In the genomic region with DNA sequence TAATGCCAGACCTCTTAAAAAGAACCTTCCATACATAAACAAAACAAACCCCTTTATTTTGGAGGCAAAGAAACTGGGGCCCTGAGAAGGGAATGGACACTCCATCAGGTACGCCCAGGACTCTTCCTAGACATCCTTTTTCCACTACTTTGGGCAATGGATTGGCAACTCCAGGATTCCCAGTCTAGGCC, we compare ENCODE assay signal across 8 mouse cellular contexts. TPM values are rescaled to one million over a fixed set of nuclear protein-coding genes. Genes with fewer than 3 reads are reported as not detected.
DNase-seq lines count a peak whose midpoint lies in the region; ATAC-seq lines count a peak whose summit lies in the region.

A gene (minus strand): TSS at position 67 of the 191 bp plus-strand sequence.

- H3K4me2 ChIP-seq in liver, embryonic 11.5 days: peak within 1 kb of the TSS; percentile 83

- DNase-seq in gastrocnemius, postnatal 4 days (ENCODE audit: low spot score in 2 of 2): no peak
- no peak for DNase-seq in gastrocnemius, postnatal 25 days
- no peak for DNase-seq in liver, embryonic 11.5 days (ENCODE audit: low spot score)
- no peak for DNase-seq in layer of hippocampus, postnatal 25 days (ENCODE audit: extremely low spot score in 1 of 2, low spot score in 1 of 2)
- no peak for DNase-seq in spleen, postnatal 36 days (ENCODE audit: low spot score in 2 of 2)
- no peak for DNase-seq in cerebellum, adult 8-10 months

- 19% methylated on average over 1 of the region's 1 CpGs for WGBS in liver, embryonic 11.5 days

- peaks cover 5% of the 10 kb centered on the region; the same call in 1 of the 2 replicates for H3K36me3 ChIP-seq in liver, embryonic 11.5 days (ENCODE audit: control insufficient read depth, insufficient read depth, low read length)

- H3K9ac ChIP-seq in liver, embryonic 11.5 days (ENCODE audit: low read depth, low read length): peak within 1 kb of the TSS; percentile 83

- H3K27ac ChIP-seq in liver, embryonic 11.5 days (ENCODE audit: low read depth, low read length): peak within 1 kb of the TSS; percentile 74

- H3K4me1 ChIP-seq in liver, embryonic 11.5 days (replicated peaks; ENCODE audit: control insufficient read depth, insufficient read depth, low read length): peaks cover 13% of the 10 kb centered on the region; the same call in 1 of the 2 replicates

- H3K9me3 ChIP-seq in liver, embryonic 11.5 days (ENCODE audit: control insufficient read depth, low read length): no peaks in the 10 kb centered on the region

- peaks cover 3% of the 10 kb centered on the region for H3K27me3 ChIP-seq in liver, embryonic 11.5 days (replicated peaks; ENCODE audit: control insufficient read depth, insufficient read depth, low read length)

- H3K4me3 ChIP-seq in liver, embryonic 11.5 days (ENCODE audit: low read depth, low read length): peak within 1 kb of the TSS; percentile 79

- no peak for ATAC-seq in CD4-positive, CD25-positive, alpha-beta regulatory T cell, adult 4 months
- ATAC-seq in erythroid progenitor cell, adult 5-6 weeks (replicated peaks; ENCODE audit: low FRiP score, poor library complexity, severe bottlenecking): no peak
- no peak for ATAC-seq in liver, embryonic 11.5 days (replicated peaks; ENCODE audit: low FRiP score)

RNA-seq across cellular contexts. Expression of the gene that starts here (rescaled TPM):
- total RNA-seq in gastrocnemius, postnatal 4 days (2021): 10 to 100 TPM; 11.7 to 12.1 TPM
- 1 to 10 TPM; 4.3 to 4.7 TPM for total RNA-seq in gastrocnemius, postnatal 25 days (2021)
- 10 to 100 TPM; 12.4 to 23.7 TPM for polyA plus RNA-seq in CD4-positive, CD25-positive, alpha-beta regulatory T cell, adult 4 months (2017; shearing (Covaris generic))
- 11.7 TPM in 1 of 2 replicates, not detected in the other for total RNA-seq in erythroid progenitor cell, adult 5-6 weeks (2015; ENCODE audit: low replicate concordance)
- 20.1 TPM in 1 of 2 replicates, not detected in the other for total RNA-seq in erythroid progenitor cell, adult 5-6 weeks (2017; ENCODE audit: low replicate concordance)
- 11.1 and 13.1 TPM in 2 replicates for polyA plus RNA-seq in liver, embryonic 11.5 days (2014; fragmentation: Nextera tagmentation; extraction: Ambion mirVana)
- total RNA-seq in layer of hippocampus, postnatal 25 days (2021): 1 to 10 TPM; 5.8 to 6.6 TPM
